Mouse (Mus musculus) CD8-positive naive resting alpha-beta T cell, adult 2 months (primary cell): ENCODE data around the gene Pla2g4a.

Source experiments
- DNase-seq, 2 experiments: peaks; one replicate each; pipeline ENCODE4 v3.0.0; 2022; ENCODE audit warnings: low read depth in 2 of 2, low spot score in 2 of 2

The Pla2g4a gene

GRCm38 (mm10) chr1:149960734-149961424 lies at the start of gene Pla2g4a:
TSS of gene Pla2g4a (minus strand) at chr1:149961290.
- no peak for DNase-seq

- no peak for DNase-seq
Measured at GRCm38 (mm10) chr1:150010629-150010979, 49.5 kb upstream of the Pla2g4a start.

DNA sequence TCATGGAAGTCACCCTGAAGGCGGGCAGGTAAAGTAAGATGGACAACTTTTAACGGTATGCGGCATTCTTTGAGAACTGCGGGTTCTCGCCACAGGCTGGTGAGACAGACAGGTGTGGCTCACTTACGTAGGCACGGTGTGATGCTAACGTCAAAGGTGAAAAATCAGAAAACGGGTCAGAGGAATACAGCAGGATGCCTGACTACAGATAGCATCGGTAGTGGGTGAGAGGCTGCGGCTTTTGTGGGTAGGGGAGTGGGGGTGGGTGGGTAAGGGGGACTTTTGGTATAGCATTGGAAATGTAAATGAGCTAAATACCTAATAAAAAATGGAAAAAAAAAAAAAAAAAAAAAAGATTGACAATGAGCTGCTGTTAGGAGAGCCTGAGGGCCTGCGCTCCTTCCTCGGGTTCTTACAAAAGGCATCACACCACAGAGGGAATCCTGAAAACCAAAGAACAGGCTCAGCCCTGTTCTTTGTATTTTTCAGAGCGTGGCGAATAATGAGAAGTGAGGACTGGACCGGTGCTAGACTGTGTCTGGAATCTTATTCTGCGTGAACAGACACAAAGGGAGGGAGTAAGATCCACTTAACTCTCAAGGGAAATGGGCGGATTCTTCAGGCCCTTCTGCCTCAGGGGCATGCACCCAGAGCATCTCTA lies 49.0 kb upstream of the Pla2g4a start:
- no peak for DNase-seq

- DNase-seq = no peak
Measured at GRCm38 (mm10) chr1:150009134-150009533, 48.0 kb upstream of the Pla2g4a start.

DNA sequence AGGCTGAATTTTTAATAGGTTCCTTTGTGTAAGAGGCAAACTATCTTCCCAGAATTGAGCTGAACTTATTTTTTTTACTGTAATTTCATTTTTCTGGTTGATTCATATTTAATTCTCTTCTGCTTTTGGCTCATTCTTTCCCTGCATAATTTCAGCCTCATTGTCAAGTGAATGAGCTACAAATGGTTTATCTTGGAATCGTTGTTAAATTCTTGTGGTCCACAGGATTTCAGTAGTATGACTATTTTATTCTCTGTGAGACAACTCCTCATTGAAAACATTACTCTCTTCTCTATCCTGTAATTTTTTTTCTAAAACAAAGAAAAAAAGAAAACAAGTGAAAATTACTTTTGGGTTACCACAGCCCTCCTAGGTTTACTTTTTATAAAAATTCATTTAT lies 14.5 kb upstream of the Pla2g4a start:
- DNase-seq = no peak

DNA sequence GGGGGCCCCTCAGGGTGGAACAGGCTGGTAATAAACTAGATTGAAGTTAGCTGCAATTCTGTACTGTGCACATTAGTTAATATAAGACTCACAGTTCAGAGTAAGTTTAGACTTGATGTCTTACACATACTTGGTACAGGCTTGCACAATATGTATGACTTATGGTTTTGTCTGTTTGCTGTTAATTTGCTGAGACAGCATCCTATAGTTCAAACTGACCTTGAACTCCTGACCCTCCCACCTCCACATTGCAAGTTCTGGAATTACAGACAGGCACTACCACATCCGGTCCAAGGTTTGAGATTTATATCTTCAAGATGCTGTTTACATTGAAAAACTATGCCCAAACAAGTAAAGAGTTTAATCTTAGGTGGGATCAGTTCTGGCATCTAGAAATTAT lies 4.7 kb upstream of the Pla2g4a start:
- DNase-seq = no peak

- DNase-seq = no peak
Measured at GRCm38 (mm10) chr1:149961425-149962303, 574 bp upstream of the Pla2g4a start.

DNA sequence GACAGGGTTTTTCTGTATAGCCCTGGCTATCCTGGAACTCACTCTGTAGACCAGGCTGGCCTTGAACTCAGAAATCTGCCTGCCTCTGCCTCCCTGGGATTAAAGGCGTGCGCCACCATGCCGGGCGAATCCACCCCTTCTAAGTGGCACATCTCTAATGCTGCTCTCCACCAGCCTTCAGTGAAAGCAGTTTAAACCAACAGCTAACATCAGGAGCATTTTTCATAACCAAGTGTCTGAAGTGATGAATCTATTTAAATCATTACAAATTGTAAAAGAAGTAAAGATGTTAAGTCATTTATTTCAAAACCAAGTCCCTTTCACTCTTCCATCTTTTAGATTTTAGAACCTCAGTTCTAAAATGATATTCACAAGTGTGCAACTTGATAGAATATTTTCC lies 839 bp downstream of the Pla2g4a start:
- no peak for DNase-seq

GRCm38 (mm10) chr1:149959069-149959468 lies 2.0 kb downstream of the Pla2g4a start:
- DNase-seq = no peak

- no peak for DNase-seq
Measured at GRCm38 (mm10) chr1:149955482-149955881, 5.6 kb downstream of the Pla2g4a start.

DNA sequence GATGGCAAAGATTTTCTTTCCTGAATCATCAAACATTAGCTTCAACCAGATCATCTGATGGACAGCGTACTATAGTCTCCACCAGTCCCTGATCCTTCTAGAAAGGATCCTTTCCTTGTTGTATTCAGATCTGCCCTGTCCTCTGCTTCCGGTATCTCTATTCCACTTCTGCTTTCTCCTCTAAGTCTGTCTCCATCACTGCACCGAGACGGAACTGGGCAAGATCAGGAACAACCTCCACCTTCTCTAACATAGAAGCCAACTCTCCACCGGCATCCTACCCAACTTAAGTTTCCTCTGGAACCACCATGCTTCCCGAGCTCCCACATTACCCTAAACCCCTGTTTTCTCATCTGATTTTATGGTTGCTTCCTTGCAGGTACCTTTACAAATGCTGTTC lies 7.1 kb downstream of the Pla2g4a start:
- no peak for DNase-seq

GRCm38 (mm10) chr1:149952050-149952449 lies 9.0 kb downstream of the Pla2g4a start:
- no peak for DNase-seq

DNA sequence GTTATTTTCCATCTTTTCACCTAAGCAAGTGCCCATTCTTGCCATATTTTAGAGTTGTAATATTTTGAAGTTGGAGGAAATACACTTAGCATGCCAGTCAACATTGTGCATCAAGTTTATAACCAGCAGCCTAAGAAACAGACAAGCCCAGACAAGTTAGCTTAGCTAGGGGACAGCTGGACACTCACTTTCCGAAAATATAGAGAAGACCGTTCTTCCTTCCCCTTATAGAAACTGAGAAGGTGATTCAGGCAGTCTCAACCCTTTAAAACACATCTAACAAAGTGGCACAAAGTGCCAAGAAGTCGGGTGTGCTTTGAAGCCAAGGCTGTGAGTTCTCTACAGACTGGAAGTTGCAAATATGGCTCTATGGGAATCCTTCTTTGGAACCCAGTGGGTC lies 10.4 kb downstream of the Pla2g4a start:
- DNase-seq = no peak

- no peak for DNase-seq
Measured at GRCm38 (mm10) chr1:149950254-149950653, 10.8 kb downstream of the Pla2g4a start.

DNA sequence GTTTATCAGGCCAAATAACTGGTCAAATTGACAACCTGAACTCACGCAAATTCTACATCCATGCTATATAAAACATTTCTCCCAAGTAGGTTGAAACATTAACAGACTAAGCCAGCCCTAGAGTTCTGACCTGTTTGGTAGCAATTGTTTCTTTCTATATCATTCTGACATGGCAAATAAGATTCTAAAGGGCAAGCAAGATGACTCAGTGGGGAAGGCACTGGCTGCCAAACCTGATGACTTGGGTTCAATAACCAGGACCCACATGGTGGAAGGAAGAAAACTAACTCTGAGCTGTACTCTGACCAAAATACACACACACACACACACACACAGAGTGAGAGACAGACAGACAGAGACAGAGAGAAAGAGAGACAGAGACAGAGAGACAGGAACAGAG lies 11.8 kb downstream of the Pla2g4a start:
- DNase-seq = no peak

DNA sequence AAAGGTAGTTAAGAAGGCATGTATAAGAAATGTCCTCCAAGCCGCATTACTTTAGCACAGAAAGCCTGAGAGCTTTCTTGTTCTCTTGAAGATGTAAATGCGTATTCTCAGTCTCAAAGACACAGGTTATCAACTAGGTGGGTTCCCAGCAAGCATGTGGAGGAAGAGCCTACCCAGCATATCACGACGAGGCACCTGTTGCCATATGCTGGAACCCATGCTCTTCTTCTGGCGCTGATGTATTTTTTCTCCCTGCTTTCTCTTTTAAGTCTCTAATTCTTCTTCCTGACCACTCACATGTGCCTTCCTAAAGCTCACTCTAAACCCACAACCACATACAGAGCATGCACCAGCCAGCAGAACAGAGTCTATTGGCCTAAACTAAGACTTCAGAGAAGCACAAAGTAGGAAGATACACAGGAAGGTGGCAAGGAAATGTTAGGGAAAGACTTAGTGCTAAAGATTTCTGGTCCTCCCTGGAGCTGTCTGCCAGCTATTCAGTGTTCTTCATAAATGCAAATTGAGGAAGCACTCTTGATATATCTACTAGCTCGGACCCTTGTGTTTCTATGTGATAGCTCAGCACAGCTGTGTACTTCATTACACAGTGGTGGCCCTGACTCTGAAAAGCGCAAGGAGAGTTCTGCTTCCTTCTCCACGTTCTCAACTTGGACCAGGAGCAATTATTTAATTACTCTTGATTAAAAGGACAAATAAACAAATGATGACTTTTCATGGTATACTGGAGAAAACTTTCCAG lies 12.8 kb downstream of the Pla2g4a start:
- DNase-seq = no peak

DNA sequence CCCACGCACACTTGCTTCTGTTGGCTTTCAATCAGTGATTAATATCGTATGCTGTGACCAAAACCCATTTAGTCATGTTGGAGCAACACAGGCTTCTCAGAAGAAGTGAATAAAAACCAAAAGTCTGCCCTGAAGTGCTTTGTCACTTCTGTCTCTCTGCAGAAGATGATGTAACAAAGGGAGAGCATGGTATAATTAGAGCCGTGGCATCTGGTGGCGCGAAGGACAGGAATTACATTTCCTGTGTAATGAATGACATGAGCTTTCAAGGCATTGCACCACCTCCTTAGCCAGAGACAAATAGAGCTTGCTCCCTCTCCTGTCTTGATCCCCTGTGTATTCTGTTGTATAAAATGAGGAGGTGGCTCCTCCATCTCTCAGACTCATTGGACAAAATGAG lies 14.1 kb downstream of the Pla2g4a start:
- no peak for DNase-seq

DNA sequence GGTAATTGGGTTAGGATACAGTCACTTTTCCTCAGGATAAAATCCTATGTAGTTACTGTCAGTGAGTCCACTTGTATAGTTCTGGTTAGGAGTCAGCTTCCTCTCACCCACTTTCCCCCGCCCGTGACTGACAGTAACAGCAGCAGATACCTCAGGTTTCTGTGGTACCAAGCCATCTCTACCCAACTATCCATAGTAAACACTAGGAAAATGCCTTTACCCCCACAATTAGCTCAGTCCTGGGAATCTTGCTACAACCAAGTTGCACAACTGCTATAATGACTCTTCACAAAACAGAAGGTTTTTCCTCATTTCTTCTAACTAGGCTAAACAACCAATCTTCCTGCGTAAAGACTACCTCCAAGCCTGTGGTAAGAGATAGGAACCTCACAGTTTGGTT lies 14.7 kb downstream of the Pla2g4a start:
- DNase-seq = no peak

GRCm38 (mm10) chr1:149943611-149944010 lies 17.5 kb downstream of the Pla2g4a start:
- no peak for DNase-seq

GRCm38 (mm10) chr1:149940301-149940700 lies 20.8 kb downstream of the Pla2g4a start:
- DNase-seq = no peak

DNA sequence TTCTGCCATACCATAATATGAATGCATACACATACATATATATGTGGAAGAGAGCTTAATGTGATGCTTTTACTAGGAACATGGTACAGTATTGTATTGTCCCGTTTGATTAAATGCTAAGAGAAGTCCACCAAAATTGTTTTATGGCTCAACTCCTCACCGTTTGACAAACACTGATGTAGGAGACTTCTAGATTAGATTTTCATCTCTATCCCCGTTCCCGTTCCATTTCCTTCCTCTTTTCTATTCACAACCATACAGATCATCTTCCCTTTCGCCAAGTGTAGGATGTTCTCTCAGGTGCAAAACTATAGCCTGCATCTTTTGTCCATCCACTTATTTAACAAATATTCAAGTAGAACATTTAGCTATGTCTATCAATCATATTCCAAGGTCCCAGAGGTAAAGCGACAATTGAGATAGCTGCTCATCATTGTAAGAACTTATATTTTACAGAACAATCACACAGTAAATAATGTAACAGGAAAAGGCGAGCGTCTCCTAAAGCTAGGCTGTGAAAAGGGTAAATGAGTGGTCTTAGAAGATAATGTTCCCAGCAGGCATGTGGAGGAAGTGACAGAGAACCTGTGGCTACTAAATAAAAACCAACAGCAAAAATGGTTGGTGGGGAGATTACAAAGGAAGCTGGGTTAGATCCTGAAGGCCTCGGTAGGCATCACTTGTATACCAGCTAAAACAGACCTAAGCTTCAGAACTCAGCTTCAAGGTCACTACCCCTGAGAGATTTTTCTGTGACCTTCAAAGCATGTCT lies 21.6 kb downstream of the Pla2g4a start:
- DNase-seq = no peak
